Mouse (Mus musculus): ENCODE measurements around the gene Ccdc32.

The Ccdc32 gene

DNA sequence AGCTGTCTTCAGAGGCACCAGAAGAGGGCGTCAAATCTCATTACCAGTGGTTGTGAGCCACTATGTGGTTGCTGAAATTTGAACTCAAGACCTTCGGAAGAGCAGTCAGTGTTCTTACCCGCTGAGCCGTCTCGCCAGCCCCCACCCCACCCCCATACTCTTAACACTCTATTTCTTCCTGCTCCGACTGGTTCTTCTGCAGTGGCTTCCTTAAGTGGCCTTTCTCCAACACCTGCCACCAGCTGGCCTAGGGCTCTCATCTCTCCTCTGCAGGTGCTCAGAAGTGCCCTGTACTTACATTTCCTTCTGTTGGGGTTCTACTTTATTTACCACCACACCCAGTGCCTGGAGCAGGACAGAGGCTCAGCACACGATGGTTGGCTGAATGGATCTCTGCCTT is 14.2 kb downstream of the Ccdc32 start:
- no peak for DNase-seq

DNA sequence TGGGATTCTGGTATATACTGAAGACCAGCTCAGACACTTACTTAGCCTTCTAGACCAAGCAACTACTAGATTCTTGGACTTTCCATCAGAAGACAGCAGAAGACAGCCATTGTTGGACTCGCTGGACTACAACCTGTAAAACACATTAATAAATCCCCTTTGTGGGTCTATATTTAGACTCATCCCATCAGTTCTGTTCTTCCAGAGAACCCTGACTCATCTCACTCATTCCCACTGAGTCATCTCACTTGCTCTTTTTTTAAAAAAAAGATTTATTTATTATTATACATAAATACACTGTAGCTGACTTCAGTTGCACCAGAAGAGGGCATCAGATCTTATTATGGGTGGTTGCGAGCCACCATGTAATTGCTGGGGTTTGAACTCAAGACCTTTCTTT is 19.8 kb downstream of the Ccdc32 start:
- DNase-seq: no peak

DNA sequence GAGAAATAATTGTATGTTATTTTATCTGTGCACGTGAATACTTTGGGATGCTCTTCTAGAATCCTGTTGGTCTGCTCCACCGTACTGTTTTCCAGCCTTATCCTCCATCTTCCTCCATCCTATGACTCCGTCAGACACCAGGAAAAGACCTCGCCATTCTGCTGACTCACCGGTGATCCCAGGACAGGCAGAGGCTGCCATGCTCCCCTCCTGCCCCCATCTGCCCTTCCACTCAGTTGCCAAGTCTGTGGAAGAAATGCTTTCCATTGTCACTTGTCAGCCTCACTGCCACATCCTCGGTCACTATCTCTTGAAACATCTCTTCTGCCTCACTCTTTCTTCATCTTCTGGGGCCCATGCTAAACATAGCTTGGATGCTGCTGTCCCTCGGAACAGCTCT is 22.3 kb downstream of the Ccdc32 start:
- DNase-seq: no peak

DNA sequence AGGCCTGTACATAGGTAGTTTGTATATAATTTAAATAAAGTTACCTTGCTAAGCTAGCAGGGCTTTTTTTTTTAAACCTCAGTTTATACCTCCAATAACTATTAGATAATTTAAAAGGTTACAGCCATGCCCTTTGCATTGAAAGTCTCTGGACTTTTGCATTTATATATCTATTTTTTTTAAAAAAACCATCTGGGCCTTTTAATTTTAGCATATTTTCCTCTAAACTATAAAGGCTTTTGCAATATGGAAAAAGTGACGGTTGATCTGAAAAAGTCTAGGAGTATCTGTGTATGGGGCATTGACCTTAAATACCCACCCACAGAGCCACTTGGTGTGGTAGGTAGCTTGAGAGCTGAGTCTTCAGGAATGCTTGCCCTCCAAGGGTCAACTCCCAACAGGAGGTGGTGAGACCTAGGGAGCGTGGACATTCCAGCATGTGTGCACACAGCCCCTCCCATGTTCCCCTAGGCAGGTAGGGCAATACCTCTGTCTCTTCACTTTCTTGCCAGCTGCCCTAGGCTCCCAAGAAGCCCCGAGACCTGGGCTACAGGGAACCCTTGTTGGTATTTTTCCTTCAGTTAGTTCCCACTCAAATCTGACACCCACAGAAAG is 30.1 kb downstream of the Ccdc32 start:
- DNase-seq: no peak

DNA sequence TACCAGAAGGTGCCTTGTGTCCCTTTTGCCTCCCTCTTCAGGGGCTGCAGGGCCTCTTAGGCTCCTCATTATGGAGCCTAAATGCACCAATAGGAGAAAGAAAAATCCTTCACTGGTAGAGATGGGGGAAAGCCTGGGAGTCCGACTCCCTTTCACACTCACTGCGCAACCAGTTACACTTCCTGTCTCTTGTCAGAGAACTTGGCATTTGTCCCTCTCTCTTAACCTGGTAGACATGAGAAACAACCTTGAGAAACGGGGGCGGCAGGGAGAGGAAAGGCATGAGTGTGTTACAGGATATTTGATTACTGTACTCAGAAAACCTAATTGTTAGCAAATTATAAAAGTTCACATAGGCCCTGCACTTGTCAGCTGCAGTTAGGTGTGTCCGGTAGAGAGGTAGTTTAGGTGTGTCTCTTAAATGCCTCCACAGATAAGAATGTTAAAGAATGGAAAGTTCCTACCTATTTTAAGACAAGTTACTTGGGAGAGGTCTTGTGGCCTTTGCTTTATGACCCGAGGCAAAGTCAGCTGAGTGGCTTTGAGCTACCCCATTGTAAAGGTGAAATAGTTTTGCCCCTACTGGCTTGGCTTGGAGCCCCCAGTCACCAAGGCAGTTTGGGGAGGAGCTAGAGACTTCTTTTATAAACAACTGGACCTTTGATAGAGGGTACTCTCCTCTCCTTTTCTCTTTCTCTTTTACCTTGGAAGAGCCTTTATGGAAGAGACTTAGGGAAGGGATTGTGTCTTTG is 30.9 kb downstream of the Ccdc32 start:
- DNase-seq: no peak

DNA sequence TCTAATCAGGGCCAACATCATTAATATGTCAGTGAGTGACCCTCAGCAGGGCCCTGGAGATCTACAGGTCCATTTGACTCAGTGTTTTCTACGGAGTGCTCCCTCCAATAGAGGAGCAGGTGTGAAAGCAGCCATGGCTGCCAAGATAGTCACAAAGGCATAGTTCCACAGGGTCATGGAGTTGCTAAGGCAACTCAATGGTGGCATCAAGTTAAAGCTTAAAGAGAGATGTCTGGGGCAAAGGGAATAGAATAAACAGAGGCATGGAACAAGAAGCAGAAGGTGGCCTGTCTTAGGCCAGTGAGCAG is 32.4 kb downstream of the Ccdc32 start:
- no peak for DNase-seq

DNA sequence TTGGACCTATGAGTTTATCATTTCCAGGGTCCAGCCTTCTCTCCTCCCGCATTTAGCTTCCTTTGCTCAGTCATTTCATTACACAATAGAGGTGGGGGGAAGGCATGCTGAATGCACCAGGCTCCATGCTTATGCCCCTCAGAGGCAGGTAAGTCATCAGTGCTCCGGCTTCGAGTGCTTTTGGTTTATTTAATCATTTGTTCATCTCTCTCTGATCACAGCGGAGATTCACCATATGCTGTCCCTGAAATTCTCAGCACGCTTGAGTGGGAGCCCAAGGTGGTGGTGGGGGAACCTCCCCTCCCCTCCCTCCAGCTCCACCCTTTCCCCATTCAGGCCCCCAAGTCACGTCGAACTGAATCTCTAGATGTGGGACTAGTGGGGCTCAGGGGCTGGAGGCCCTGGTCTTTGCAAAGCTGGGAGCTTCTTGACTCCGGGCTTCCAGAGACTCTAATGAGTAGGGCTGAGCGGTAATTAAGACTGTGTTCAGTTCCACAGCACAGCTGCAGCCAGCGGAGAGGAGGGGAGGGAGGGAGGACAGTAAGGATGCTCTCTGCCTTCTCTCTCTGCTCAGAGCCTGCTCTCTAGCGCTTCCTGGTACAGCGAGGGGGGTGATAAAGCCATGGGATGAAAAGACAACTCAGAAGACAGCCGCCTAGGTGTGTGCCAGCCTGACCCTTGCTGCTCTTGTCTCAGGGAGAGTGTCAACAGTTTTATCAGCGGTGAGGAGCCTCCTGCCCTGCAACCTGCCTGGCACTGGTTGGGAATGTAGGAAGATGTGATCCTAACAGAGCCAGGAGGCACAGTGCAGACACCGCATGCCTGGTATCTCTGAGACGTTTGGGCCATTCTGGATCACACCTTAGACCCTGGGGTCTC is 33.0 kb downstream of the Ccdc32 start:
- no peak for DNase-seq

DNA sequence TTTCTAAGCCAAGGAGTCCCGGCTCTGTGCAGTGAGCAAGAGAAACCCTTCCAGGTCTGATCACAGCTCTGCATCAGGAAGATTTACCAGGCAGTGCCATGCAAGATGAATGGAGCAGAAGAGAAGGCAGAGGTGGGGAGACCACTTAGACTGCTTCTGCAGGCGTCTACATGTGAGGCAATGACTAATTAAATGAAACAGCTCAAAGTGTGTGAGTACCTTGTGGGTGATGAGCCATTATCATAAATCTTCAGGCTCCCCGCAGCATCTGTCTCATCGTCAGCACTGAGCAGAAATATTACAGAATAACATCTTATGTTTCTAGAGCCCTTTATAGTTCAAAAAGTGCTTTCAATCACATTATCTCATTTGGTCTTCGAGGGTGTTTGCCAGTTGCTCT is 33.7 kb downstream of the Ccdc32 start:
- DNase-seq: no peak

DNA sequence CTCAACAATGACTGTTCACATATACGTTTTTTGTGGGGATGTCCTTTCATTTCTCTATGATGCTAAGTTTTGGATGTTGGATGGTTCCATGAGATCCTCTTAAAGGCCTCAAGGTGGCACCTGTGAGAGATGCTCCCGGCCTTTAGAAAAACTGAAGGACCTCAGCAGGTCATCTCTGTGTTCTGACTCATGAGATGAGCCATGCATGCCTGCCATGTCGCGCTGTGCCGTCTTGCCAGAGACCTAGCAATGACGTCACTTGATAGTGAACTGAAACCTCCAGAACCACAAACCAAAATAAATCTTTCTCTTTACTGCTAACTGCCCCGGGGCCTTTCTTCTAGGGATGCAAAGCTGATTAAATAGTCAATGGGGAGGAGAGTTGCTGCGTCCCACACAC is 45.4 kb downstream of the Ccdc32 start:
- no peak for DNase-seq

DNA sequence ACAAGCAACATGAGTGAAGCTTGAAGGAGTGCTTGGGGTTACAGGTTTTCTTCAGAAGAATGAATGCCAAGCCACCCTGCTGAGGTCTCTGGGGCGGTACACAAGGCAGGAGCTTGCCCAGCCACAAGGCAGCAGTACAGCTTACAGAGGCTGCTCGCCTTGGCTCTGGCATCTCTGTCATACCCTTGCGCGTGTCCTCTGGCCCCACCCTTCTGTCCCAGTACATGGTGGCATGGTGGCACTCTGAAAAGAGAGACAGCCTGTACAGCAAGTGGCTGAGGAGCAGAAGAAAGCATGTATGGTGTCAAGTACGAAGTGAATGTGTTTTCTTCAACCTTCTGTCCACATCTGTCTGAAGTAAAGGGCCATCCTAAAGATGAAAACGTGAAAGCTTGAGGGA is 48.4 kb downstream of the Ccdc32 start:
- DNase-seq: no peak

DNA sequence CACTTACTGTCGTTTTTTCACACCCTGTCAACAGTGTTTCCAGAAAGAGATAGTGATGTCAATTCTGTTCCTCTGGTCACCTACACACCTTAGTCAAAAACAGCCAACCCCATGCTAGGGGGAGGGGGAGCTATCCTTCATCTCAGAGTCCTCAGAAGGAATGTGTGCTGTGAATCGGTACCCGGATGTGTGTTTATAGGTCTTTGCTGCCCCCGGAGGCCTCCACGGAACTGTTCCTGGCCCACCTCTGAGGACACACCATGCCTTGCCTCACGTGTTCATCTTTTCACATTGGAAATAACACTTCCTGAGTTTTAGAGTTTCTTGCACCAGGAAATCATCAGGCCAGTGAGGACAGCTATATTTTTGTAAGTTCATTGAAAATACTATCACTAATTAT is 51.1 kb downstream of the Ccdc32 start:
- DNase-seq: no peak

DNA sequence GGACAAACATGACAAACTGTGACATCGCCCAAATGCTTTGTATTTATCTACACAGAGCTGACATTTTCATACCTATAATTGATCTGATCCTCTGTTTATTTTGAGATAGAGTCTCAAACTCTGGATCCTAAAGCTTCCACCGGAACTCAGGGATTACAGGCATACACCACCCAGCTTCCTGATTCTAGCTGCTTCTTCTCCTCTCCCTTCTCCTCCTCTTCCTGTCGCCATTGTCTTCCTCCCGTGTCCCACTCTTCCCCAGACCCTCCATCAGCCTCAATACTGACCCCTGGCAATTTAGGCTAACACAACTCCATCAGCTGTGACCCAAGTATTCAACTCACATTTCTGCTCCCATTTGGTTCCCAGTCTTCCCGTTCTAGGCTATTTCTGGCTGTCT is 52.3 kb downstream of the Ccdc32 start:
- DNase-seq: no peak

DNA sequence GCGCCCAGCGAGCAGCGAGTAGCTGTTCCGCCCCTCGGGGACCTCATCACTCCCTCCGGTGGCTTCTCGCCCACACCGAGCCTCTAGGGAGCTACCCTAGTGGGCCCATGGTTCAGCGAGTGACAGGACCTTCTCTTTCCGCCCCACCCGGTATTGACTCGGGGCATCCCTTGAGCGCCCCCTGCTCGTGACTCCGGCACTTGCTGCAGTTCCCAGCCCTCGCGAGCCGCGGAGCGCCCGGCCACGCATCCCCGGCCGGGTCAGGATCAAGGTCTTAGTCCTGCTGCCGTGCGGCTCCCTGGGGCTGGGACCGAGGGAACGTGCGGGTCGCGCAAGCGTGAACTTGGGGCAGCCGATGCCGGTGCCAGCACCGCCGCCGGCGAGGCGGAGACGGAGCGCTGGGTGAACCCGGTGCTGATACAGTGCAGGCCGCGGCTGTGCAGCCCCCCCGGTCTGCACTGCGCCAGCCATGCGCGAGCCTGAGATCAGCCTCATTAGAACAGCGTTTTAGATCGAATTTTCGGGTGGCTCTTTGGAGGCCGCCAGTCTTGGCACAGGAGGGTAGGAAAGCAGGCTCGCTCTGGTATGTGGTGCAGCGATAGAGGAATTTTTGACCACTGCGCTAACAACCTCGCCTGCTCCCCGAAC is 52.8 kb downstream of the Ccdc32 start:
- peak; percentile 77 to 86 for DNase-seq

DNA sequence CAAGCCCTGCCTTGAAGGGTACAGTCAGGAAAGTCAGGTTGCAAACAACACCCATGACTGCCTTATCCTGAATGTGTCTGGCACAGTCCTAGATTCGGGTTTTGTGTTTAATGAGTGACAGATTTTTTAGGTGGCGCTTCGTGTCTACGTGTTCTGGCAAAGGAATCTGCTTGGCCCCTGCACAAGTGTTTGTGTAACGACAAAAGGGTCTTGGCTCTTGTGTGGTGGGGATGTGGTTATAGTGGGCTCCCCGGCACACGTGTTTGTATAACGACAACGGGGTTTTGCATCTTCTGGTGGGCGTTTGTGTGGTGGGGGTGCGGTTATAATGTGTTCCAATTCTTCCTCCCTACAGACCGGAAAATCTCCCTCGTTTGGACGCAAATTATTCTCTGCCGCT is 53.3 kb downstream of the Ccdc32 start:
- DNase-seq: no peak

DNA sequence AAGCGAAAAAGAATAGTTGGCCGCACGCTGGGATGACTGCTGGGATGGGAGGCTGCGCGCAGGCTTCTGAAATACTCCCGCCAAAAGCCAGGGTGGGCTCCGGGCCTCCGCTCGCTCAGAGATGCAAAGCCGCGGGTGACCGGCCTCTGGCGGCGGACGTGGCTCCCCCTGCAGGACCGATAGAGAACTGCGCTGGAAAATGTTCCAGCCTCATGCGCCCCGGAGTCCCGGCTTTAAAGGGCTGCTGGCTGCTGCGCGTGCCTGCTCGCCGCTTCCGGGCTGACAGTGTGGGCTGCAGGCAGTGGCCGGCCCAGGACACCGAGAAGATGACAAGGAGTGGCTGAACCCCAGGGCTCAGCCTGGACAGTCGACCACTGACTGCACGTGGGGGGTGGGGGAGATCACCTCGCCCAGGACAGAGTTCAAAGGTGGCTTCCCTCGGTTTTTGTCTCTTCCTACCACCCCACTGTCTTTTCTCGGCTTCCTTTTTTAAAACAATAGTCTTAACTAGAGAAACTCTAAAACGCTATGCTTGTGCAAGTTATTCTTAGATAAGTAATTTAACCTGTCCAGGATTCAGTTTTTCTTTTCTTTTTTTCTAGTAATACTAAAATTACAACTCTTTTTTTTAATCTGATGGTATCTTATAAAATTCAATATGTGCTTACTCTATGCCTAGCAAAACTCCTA is 56.4 kb downstream of the Ccdc32 start:
- DNase-seq: peak; percentile 67 to 70

DNA sequence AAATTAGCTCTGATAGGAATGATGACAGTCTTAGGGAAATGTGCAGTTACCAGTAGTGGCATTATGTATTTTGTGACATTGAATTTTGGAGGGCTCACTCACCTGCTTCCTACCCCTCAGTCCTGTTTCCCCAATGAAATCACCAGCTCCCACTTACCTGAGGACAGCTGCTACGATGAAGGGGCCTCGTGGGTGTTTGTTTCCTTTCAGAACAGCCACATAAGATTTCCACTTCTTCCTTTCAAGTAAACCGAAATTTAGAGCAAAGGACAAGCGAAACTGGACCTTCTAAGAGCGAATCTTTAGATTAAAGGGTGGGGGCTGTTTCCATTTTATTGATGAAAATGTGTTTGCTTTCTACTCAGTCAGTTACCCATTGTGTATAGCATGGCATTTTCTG is 57.1 kb downstream of the Ccdc32 start:
- DNase-seq: no peak

DNA sequence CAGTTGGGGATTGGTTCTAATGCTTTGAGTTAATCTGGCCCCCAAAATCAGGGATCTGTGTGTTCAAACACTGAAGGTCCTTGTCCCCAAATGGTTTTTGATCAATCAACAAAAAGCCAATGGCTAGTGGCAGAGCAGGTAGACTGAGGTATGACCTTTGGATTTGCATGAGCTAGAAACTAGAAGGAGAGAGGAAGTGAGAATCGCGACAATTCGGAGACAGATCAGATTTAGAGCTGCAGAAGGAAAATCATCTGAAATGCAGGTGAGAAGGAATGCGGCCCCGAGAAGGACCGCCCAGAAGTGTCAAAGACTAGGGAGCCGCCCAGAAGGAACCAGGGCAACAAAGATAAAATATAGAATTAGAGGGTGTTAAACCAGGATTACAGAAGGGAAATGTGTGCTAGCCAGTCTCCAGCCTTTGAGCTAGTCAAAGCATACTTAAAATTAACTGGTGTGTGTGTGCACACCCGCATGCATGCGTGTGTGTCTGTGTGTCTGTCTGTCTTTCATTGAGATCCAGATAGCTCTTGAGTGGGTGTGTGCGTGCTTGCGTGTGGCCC is 59.5 kb downstream of the Ccdc32 start:
- DNase-seq: no peak
